Mouse (Mus musculus) midbrain, embryonic 12.5 days (tissue): Measurements from ENCODE around the gene Myl10. TPM values are rescaled to one million over a fixed set of nuclear protein-coding genes. Genes with fewer than 3 reads are reported as not detected.

Experiments
- ATAC-seq: fragments of 200-750 bp; cut with Nextera tagmentation; 2 replicates; pipeline ENCODE4 v1.8.0; 2017; ENCODE audit warnings: low read depth, moderate TSS enrichment, moderate library complexity; ENCODE audit not compliant: low FRiP score
- H3K27ac ChIP-seq: fragments of 300-500 bp; sonication (generic); replicated peaks from 2 replicates; pipeline ENCODE4 v1.5.1; 2016; ENCODE audit warnings: mild to moderate bottlenecking
- H3K27me3 ChIP-seq: fragments of 300-500 bp; sonication (generic); 2 replicates; pipeline ENCODE4 v1.6.1; 2016; ENCODE audit warnings: mild to moderate bottlenecking
- H3K36me3 ChIP-seq: fragments of 300-500 bp; sonication (generic); 2 replicates; pipeline ENCODE4 v1.6.1; 2016
- H3K4me1 ChIP-seq: fragments of 300-500 bp; sonication (generic); 2 replicates; pipeline ENCODE4 v1.6.1; 2016
- H3K4me2 ChIP-seq: fragments of 300-500 bp; sonication (generic); replicated peaks from 2 replicates; pipeline ENCODE4 v1.6.1; 2016; ENCODE audit warnings: mild to moderate bottlenecking, moderate library complexity
- H3K4me3 ChIP-seq: fragments of 300-500 bp; sonication (generic); 2 replicates; pipeline ENCODE4 v1.5.1; 2016; ENCODE audit warnings: mild to moderate bottlenecking
- H3K9ac ChIP-seq: fragments of 300-500 bp; sonication (generic); replicated peaks from 2 replicates; pipeline ENCODE4 v1.6.1; 2016; ENCODE audit warnings: mild to moderate bottlenecking, moderate library complexity
- H3K9me3 ChIP-seq: fragments of 300-500 bp; sonication (generic); 2 replicates; pipeline ENCODE4 v1.6.1; 2016; ENCODE audit warnings: mild to moderate bottlenecking
- WGBS: fragments of 180-500 bp; shearing (Covaris S2); methylation state at CpG from one replicate; pipeline ENCODE4 v1.1.7; 2016; 5-methylcytosine and 5-hydroxymethylcytosine counted together
- polyA plus RNA-seq: library from polyadenylated mRNA; unstranded; fragments of >200 nt; fragmentation: Nextera tagmentation; extraction: Ambion mirVana; gene quantifications from 2 replicates; pipeline ENCODE4 v1.2.1, GENCODE M21; 2016

Myl10 gene
- polyA plus RNA-seq, 1 experiment from 2014 or later = not detected

DNA sequence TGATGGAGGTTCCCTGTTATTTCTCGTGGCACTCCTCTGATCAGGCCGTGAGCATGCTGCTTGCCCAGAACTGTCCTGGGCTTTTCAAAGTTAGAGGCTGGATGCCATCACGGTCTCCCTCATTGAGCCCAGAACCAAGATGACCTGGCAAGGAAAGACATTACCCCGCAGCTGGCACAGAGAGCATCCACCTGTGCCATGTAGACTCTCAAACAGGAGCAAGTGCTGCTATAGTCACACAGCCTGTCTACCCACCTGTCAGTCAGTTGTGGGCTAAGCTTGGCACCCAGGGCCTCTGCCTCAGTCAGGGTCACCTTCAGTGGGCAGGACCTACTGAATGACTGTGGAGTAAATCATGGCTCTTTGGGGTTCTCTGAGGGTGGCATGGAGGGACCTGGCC, 6.6 kb upstream of the Myl10 start:
- WGBS = 90% methylated on average over 4 of the region's 4 CpGs
- ATAC-seq = no peak
- no peaks in the 10 kb centered on the region for H3K4me1 ChIP-seq
- no peak overlapping the region for H3K9ac ChIP-seq
- no peaks in the 10 kb centered on the region for H3K9me3 ChIP-seq
- no peak overlapping the region for H3K27ac ChIP-seq
- H3K36me3 ChIP-seq = no peaks in the 10 kb centered on the region
- H3K4me2 ChIP-seq = no peak overlapping the region
- no peak overlapping the region for H3K4me3 ChIP-seq
- H3K27me3 ChIP-seq = no peaks in the 10 kb centered on the region

- H3K4me3 ChIP-seq = no peak overlapping the region
- H3K9me3 ChIP-seq = no peaks in the 10 kb centered on the region
- H3K27me3 ChIP-seq = no peaks in the 10 kb centered on the region
- no peaks in the 10 kb centered on the region for H3K4me1 ChIP-seq
- H3K27ac ChIP-seq = no peak overlapping the region
- 73% methylated on average over 7 of the region's 7 CpGs for WGBS
- no peaks in the 10 kb centered on the region for H3K36me3 ChIP-seq
- H3K4me2 ChIP-seq = no peak overlapping the region
- no peak overlapping the region for H3K9ac ChIP-seq
- ATAC-seq = no peak
Measured at GRCm38 (mm10) chr5:136687561-136687960, 5.4 kb upstream of the Myl10 start.

DNA sequence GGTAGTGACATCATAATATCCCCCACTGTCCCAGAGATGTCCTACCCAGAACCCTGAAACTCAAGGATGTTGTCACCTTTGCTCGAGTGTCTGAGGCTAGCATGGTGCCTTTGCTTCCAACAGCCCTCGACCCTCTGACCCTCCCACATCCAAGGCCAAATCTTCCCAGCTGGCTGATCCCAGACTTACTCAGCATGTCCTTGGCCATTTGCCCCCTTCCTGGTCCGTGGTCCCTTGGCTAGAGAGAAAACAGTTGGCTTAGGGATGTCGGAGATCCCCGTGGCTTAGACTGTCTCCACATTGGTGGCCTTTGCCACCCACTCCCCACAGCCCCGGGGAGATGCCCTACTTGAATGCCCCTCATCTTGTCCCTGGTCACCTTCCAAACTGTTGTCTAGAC, 4.1 kb upstream of the Myl10 start:
- H3K4me2 ChIP-seq = no peak overlapping the region

GRCm38 (mm10) chr5:136691170-136691569, 1.8 kb upstream of the Myl10 start:
- no peaks in the 10 kb centered on the region for H3K4me1 ChIP-seq
- H3K4me3 ChIP-seq = no peak overlapping the region
- H3K9ac ChIP-seq = no peak overlapping the region
- H3K4me2 ChIP-seq = no peak overlapping the region
- WGBS = 76% methylated on average over 3 of the region's 3 CpGs
- H3K36me3 ChIP-seq = no peaks in the 10 kb centered on the region
- no peaks in the 10 kb centered on the region for H3K9me3 ChIP-seq
- H3K27me3 ChIP-seq = no peaks in the 10 kb centered on the region
- H3K27ac ChIP-seq = no peak overlapping the region
- no peak for ATAC-seq

More for the DNA sequence above, 4.1 kb upstream of the Myl10 start:
- no peak overlapping the region for H3K4me3 ChIP-seq
- H3K9me3 ChIP-seq = no peaks in the 10 kb centered on the region
- no peaks in the 10 kb centered on the region for H3K27me3 ChIP-seq
- no peaks in the 10 kb centered on the region for H3K36me3 ChIP-seq
- ATAC-seq = no peak
- no peak overlapping the region for H3K27ac ChIP-seq
- H3K4me1 ChIP-seq = no peaks in the 10 kb centered on the region
- no peak overlapping the region for H3K9ac ChIP-seq
- 72% methylated on average over 6 of the region's 6 CpGs for WGBS

DNA sequence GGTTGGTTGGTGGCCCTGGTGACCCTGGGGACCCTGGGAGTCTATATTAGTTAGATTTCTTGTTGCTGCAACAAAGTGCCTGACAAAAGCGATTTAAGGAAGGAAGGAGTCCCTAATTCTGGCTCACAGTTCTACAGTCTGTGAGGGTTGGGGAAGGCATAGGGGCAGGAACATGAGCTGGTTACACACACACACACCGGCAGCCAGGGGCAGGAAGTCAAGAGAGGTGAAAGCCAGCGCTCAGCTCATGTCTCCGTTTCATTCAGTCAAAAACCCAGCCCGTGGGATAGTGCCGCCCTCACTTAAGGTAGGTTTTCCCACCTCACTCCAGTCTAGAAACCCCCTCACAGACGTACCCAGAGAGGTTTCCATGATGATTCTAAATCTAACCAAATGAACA, 472 bp downstream of the Myl10 start:
- no peak overlapping the region for H3K27ac ChIP-seq
- no peak overlapping the region for H3K4me3 ChIP-seq
- ATAC-seq = no peak
- no peaks in the 10 kb centered on the region for H3K27me3 ChIP-seq
- no peaks in the 10 kb centered on the region for H3K9me3 ChIP-seq
- no peak overlapping the region for H3K4me2 ChIP-seq
- H3K9ac ChIP-seq = no peak overlapping the region
- 88% methylated on average over 7 of the region's 7 CpGs for WGBS
- H3K36me3 ChIP-seq = no peaks in the 10 kb centered on the region
- H3K4me1 ChIP-seq = no peaks in the 10 kb centered on the region

DNA sequence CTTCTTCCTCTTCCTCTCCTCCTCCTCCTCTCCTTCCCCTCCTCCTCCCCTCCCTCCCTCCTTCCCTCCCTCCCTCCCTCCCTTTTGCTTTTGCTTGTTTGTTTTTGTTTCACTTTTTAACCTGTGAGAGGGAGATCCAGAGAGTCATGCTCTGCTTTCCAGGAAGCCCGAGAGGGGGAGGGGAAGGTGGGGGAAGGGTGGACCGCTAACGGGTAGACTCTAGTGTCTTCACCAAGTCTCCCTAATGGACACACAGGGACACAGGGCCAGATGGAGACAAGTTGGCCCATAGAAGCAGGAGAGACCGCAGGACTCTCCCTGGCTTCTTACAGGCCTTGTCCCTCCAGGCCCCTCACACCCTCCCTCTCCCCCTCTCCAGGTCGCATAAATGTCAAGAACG, 2.0 kb downstream of the Myl10 start:
- Histone ChIP-seq H3K4me2 (no peak overlapping the region), H3K27ac (no peak overlapping the region), H3K36me3 (no peaks in the 10 kb centered on the region), H3K9ac (no peak overlapping the region), H3K9me3 (no peaks in the 10 kb centered on the region; the same call in 1 of the 2 replicates), H3K4me1 (no peaks in the 10 kb centered on the region), H3K4me3 (no peak overlapping the region), H3K27me3 (no peaks in the 10 kb centered on the region)
- 78% methylated on average over 6 of the region's 6 CpGs for WGBS
- ATAC-seq = no peak

DNA sequence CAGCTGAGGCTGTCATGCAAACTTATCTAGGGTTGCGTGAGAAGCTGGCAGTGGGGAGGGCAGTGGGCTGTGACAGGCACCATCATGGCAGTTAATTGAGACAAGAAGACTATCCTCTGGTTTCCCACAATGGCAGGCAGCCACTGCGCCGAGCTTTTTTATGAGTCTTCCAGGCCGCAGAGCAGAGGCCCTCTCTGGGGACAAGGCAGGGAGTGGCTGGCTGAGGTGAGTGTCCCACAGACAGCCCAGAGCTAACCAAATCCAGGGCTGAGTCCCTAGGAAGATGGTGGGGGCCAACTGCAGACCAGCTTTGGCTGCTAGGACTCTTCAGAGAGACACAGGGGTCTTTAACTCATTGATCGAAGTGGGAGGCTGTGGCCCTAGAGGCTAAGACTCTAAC, 3.6 kb downstream of the Myl10 start:
- Histone ChIP-seq H3K36me3 (no peaks in the 10 kb centered on the region), H3K4me1 (no peaks in the 10 kb centered on the region), H3K4me3 (no peak overlapping the region), H3K4me2 (no peak overlapping the region), H3K9ac (no peak overlapping the region), H3K27me3 (no peaks in the 10 kb centered on the region), H3K9me3 (no peaks in the 10 kb centered on the region; the same call in 1 of the 2 replicates), H3K27ac (no peak overlapping the region)
- WGBS = 85% methylated on average over 5 of the region's 5 CpGs
- ATAC-seq = no peak

GRCm38 (mm10) chr5:136697618-136698017, 4.7 kb downstream of the Myl10 start:
- H3K9ac ChIP-seq = no peak overlapping the region
- 90% methylated on average over 9 of the region's 9 CpGs for WGBS
- H3K27ac ChIP-seq = no peak overlapping the region
- no peaks in the 10 kb centered on the region for H3K36me3 ChIP-seq
- no peaks in the 10 kb centered on the region; the same call in 1 of the 2 replicates for H3K9me3 ChIP-seq
- no peaks in the 10 kb centered on the region for H3K27me3 ChIP-seq
- no peaks in the 10 kb centered on the region for H3K4me1 ChIP-seq
- ATAC-seq = no peak
- no peak overlapping the region for H3K4me2 ChIP-seq
- no peak overlapping the region for H3K4me3 ChIP-seq

- WGBS = 93% methylated on average over 3 of the region's 3 CpGs
- Histone ChIP-seq H3K4me2 (no peak overlapping the region), H3K9me3 (peaks cover 5% of the 10 kb centered on the region; the same call in 1 of the 2 replicates), H3K36me3 (no peaks in the 10 kb centered on the region), H3K27ac (no peak overlapping the region), H3K27me3 (no peaks in the 10 kb centered on the region), H3K9ac (no peak overlapping the region), H3K4me3 (no peak overlapping the region), H3K4me1 (no peaks in the 10 kb centered on the region)
- ATAC-seq = no peak
Measured at GRCm38 (mm10) chr5:136702159-136702725, 9.3 kb downstream of the Myl10 start.

- no peak for ATAC-seq
- Histone ChIP-seq H3K36me3 (no peaks in the 10 kb centered on the region), H3K4me1 (no peaks in the 10 kb centered on the region), H3K9ac (no peak overlapping the region), H3K9me3 (peaks cover 5% of the 10 kb centered on the region; the same call in 1 of the 2 replicates), H3K27ac (no peak overlapping the region), H3K27me3 (peaks cover 7% of the 10 kb centered on the region; the same call in 1 of the 2 replicates), H3K4me2 (no peak overlapping the region), H3K4me3 (no peak overlapping the region)
- WGBS = 50% methylated on average over 3 of the region's 3 CpGs
Measured at GRCm38 (mm10) chr5:136703751-136704150, 10.8 kb downstream of the Myl10 start.

DNA sequence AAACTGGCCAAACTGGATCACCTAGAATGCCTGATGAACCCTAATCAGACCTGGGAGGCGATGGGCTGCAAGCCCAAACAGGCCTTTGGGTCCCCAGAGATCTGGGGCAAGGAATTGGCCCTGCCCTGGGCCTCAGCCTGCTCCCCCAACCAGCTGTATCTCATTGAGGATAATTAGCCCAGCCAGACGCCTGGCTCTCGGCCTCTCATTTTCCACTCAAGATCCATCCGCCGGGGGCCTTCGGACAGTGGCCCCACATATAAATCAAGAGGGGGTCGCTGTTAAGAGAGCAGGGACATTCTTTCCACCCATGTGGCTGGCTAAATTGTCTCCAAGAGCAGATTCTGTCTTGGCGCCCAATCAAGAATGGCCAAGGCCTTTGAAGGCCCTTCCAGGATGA, 11.2 kb downstream of the Myl10 start:
- no peak for ATAC-seq
- H3K4me3 ChIP-seq = no peak overlapping the region
- H3K4me2 ChIP-seq = no peak overlapping the region
- no peak overlapping the region for H3K27ac ChIP-seq
- H3K9ac ChIP-seq = no peak overlapping the region
- H3K9me3 ChIP-seq = peaks cover 5% of the 10 kb centered on the region; the same call in 1 of the 2 replicates
- WGBS = 77% methylated on average over 8 of the region's 8 CpGs
- H3K36me3 ChIP-seq = no peaks in the 10 kb centered on the region
- no peaks in the 10 kb centered on the region for H3K4me1 ChIP-seq
- peaks cover 7% of the 10 kb centered on the region; the same call in 1 of the 2 replicates for H3K27me3 ChIP-seq

- H3K9me3 ChIP-seq = peaks cover 5% of the 10 kb centered on the region; the same call in 1 of the 2 replicates
- H3K36me3 ChIP-seq = no peaks in the 10 kb centered on the region
- no peak overlapping the region for H3K4me2 ChIP-seq
- peaks cover 12% of the 10 kb centered on the region; the same call in 1 of the 2 replicates for H3K27me3 ChIP-seq
- no peak overlapping the region for H3K27ac ChIP-seq
- no peaks in the 10 kb centered on the region; the same call in 1 of the 2 replicates for H3K4me1 ChIP-seq
- ATAC-seq = no peak
- no peak overlapping the region for H3K4me3 ChIP-seq
- no peak overlapping the region for H3K9ac ChIP-seq
- 97% methylated on average over 3 of the region's 3 CpGs for WGBS
Measured at GRCm38 (mm10) chr5:136705532-136705931, 12.6 kb downstream of the Myl10 start.

- Histone ChIP-seq H3K9ac (no peak overlapping the region), H3K4me3 (no peak overlapping the region), H3K4me1 (no peaks in the 10 kb centered on the region; the same call in 1 of the 2 replicates), H3K36me3 (no peaks in the 10 kb centered on the region), H3K27ac (no peak overlapping the region), H3K27me3 (peaks cover 12% of the 10 kb centered on the region; the same call in 1 of the 2 replicates), H3K4me2 (no peak overlapping the region), H3K9me3 (peaks cover 5% of the 10 kb centered on the region; the same call in 1 of the 2 replicates)
- under 1% methylated on average over 9 of the region's 9 CpGs for WGBS
- no peak for ATAC-seq
Measured at GRCm38 (mm10) chr5:136706803-136707202, 13.9 kb downstream of the Myl10 start.
